Mouse (Mus musculus): Measurements from ENCODE around the gene Eral1. TPM values are rescaled to one million over a fixed set of nuclear protein-coding genes. Genes with fewer than 3 reads are reported as not detected.
"Not testable (repeated sequence)": the region's sequence is repeated elsewhere in the genome, so short reads cannot be mapped to it uniquely, and the experiment has no call there.

The Eral1 gene
- total RNA-seq, 2 experiments from 2014 or later = 21.7 to 22.7 TPM

DNA sequence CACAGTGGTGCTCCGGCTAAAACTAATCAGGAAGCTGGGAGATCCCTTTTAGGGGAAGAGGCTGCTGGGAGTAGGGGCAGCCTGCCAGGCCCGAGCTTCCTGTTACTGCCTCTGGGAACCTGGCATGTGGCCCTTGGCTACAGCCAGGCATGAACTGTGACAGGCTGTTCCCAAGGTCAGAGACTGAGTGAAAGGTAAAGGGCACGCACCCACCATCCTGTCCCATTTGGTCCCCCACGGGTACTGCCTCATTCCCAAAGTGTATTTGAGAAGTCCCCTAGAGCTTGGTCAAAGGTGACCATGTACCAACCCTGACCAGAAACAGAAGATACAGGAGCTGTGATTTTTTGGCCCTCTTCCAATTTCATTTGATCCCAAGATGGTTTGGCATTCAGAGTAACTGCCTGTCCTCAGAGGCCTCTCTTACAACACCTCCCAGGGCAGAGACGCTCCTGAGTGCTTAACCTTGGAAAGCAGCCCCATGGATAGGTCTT is 35.4 kb downstream of the Eral1 start:
- intact Hi-C loops (cut with DNase I) = no loop called here
- DNase-seq = peak; percentile 82 to 86

DNA sequence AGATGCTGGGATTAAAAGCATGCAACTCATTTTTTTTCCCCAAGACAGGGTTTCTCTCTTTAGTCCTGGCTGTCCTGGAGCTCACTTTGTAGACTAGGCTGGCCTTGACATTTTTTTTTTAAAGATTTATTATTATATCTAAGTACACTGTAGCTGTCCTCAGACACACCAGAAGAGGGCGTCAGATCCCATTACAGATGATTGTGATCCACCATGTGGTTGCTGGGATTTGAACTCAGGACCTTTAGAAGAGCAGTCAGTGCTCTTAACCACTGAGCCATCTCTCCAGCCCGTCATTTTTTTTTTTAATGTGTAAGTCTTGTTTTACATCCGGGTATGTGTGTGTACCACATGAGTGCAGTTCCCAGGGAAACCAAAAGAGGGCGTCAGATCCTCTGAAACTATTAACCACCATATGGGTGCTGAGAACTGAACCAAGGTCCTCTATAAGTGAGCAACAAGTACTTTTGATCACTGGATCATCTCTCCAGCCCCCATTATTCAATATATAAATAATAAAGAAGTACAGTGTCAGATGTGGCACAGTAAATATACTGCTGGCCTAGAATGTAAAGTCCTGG is 37.8 kb downstream of the Eral1 start:
- DNase-seq; intact Hi-C loops (cut with DNase I): not testable (repeated sequence)

GRCm38 (mm10) chr11:78040878-78041277 is 39.3 kb downstream of the Eral1 start:
- intact Hi-C loops (cut with DNase I) = no loop called here
- no peak for DNase-seq

DNA sequence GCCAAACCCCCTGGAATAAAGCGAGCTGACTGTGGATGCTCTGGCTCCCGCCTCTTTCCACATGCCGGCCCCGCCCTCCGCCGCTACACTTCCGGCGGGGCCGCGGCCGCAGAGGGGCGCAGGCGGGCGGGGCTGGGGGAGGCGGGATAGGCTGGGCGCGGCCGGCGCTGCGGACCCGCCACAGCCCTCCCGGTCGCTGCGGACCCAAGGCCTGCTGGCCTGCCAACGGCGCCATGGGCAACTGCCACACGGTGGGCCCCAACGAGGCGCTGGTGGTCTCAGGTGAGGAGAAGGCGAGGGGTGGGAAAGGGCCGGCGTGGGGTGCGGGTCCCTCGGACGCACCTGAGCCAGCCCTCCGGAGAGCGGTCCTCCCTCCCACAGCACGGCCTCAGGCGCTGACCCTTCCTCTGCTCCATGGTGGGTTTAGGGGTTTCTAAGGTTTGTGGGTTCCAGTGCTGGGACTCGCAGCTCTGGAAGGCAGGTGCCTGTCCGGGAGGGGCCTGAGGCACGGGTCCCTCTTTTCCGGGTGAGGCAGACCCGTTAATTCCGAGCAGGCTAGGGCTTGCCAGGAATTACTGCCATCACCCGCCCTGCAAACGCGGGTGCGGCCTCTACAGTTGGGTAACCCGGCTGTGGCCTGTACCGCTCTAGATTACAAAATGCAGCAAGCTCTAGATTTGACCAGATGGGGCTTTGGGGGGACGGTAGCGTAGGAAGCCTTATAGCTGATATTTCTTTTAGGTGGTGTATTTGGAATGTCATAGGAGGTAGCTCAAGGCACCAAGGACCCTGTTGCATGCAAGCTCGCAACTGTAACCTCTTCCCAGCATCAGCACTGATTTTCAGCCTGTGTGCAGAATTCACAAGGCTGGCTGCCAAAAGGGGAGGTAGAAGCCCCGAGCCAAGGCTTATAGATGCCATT is 42.1 kb downstream of the Eral1 start, which contains the start of gene Flot2:
TSS of gene Flot2 (plus strand) at position 101 of the 922 bp plus-strand sequence.
- intact Hi-C loops (cut with DNase I) = loop anchor here (5.0 kb wide), 1 partner anchor 51 kb away; no protein-coding TSS in a partner anchor
- DNase-seq = peak; percentile 38 to 50

DNA sequence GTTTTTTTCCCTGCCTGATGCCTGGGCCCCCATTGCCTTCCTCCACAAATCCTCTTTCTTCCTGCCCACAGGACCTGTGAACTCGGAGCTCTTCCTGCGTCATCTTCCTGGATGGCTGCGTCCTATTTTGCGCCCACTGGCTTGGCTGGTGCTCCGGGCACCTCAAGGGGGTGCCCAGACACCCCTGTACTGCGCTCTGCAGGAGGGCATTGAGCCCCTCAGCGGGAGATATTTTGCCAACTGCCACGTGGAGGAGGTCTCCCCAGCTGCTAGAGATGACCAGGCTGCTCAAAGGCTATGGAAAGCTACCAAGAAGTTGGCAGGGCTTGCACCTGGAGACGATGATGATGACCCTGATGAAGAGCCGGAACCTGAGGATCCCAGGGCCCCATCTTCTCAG is 43.4 kb downstream of the Eral1 start:
- intact Hi-C loops (cut with DNase I) = loop anchor here (5.0 kb wide), 1 partner anchor 49 kb away; no protein-coding TSS in a partner anchor
- no peak for DNase-seq

DNA sequence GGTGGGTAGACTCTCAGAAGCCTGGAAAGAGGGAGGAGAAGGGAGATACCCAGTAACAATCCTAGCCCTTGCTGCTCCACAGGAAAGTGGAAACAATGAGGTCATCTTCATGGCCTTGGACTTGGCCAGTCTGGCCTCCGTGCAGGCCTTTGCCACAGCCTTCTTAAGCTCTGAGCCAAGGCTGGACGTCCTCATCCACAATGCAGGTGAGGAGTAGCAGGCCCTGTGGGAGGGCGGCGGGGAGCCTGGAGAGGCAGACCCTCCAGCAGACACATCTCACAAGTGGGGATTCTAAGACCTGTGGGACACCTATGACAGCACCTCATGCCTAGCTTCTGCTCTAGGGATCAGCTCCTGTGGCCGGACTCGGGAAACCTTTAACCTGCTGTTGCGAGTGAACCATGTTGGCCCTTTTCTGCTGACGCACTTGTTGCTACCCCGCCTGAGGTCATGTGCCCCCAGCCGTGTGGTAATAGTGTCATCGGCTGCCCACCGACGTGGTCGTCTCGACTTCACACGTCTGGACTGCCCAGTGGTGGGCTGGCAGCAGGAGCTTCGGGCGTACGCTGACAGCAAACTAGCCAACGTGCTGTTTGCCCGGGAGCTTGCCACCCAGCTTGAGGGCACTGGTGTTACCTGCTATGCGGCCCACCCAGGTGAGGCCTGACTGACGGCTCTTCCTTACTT is 46.1 kb downstream of the Eral1 start:
- intact Hi-C loops (cut with DNase I) = no loop called here
- DNase-seq = no peak

DNA sequence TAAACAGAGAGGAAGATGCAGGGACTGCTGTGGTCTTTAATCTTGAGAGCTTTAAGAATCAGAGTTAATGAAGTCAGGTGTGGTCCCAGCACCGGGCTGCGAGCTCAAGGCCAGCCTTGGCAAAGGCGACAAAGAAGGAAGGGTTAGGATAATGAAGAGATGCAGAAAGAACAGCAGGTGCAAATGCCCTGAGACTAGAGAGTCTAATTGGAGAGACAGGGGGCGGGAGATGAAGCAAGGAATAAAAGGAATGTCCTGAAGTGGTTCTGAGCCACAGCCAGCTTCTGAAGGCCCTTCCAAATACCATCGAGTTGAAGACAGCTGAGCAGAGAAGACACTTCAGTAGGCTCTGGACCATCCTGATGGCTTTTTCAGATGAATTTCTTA is 47.4 kb downstream of the Eral1 start:
- no peak for DNase-seq
- intact Hi-C loops (cut with DNase I) = no loop called here

- intact Hi-C loops (cut with DNase I) = no loop called here
- peak; percentile 85 for DNase-seq
These were observed 48.0 kb downstream of the Eral1 start, which contains the start of gene Dhrs13 for GRCm38 (mm10) chr11:78031947-78032808. TSS of gene Dhrs13 (plus strand) at chr11:78032280.

GRCm38 (mm10) chr11:78031389-78031788 is 48.8 kb downstream of the Eral1 start:
- intact Hi-C loops (cut with DNase I) = no loop called here
- DNase-seq = no peak

- intact Hi-C loops (cut with DNase I) = no loop called here
- no peak for DNase-seq
These were observed 49.6 kb downstream of the Eral1 start for GRCm38 (mm10) chr11:78030600-78030999.

GRCm38 (mm10) chr11:78029240-78029639 is 50.9 kb downstream of the Eral1 start:
- intact Hi-C loops (cut with DNase I) = no loop called here
- no peak for DNase-seq

DNA sequence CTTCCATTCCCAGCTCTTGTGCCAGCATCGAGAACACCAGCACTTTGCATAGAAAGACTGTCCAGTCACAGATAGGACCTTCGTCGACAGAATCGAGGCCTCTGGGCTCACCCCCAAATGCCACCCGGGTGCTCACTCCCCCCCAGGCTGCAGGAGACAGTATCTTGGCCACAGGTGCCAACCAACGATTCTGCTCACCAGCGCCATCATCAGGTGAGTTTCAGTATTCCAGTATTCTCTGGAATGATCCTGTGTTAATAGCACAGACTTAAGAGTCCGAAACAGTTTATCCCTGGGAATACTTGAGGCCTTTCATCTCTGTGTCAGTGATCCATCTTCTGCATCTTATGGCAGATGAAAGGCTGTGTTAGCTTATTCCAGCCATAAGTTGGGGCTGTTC is 56.6 kb downstream of the Eral1 start:
- intact Hi-C loops (cut with DNase I) = no loop called here
- no peak for DNase-seq

Small RNA genes within 50 kb of the gene (microRNA-seq; reads per million reads assigned to microRNA genes)
- gene Mir144 (139 to 957 reads per million in 2 experiments), gene Mir451a (0 reads per million in 2 experiments), gene Mir451b (0 reads per million in 2 experiments)

Other genes starting within 250 kb of the Eral1 start
- gene Pipox, start 186.3 kb downstream of the Eral1 start, total RNA-seq (2021) = not detected
- under 1 TPM in 1 of 2 experiments, not detected in 1; 0.10 TPM for gene Sez6, start 149.6 kb downstream of the Eral1 start, total RNA-seq (2021)
- gene Phf12, start 97.6 kb downstream of the Eral1 start, total RNA-seq (2021) = 10 to 100 TPM; 10.7 to 14.1 TPM
- gene Dhrs13, start 48.1 kb downstream of the Eral1 start, total RNA-seq (2021) = 1 to 10 TPM in 1 of 2 experiments, under 1 TPM in 1; 0.94 to 1.9 TPM
- 10 to 100 TPM; 51.7 to 55.6 TPM for gene Flot2, start 42.5 kb downstream of the Eral1 start, total RNA-seq (2021)
- gene Fam222b, start 14.3 kb upstream of the Eral1 start, total RNA-seq (2021) = 1 to 10 TPM; 6.0 to 6.1 TPM
- 1 to 10 TPM; 2.2 to 3.2 TPM for gene Traf4, start 85.2 kb upstream of the Eral1 start, total RNA-seq (2021)
- under 1 TPM; 0.59 to 0.64 TPM for gene Nek8, start 96.3 kb upstream of the Eral1 start, total RNA-seq (2021)
- gene Tlcd1, start 96.3 kb upstream of the Eral1 start, total RNA-seq (2021) = 1 to 10 TPM in 1 of 2 experiments, under 1 TPM in 1; 0.99 to 1.4 TPM
- 100 to 1,000 TPM; 644 to 813 TPM for gene Rpl23a, start 103.2 kb upstream of the Eral1 start, total RNA-seq (2021)
- 1 to 10 TPM; 4.2 to 4.5 TPM for gene Rab34, start 108.0 kb upstream of the Eral1 start, total RNA-seq (2021)
- gene Proca1, start 113.0 kb upstream of the Eral1 start, total RNA-seq (2021) = under 1 TPM in 1 of 2 experiments, not detected in 1; 0.74 TPM
- 10 to 100 TPM; 40.7 to 41.1 TPM for gene Sdf2, start 165.4 kb upstream of the Eral1 start, total RNA-seq (2021)
- gene Supt6, start 165.6 kb upstream of the Eral1 start, total RNA-seq (2021) = 10 to 100 TPM; 21.9 to 23.1 TPM
- gene 2610507B11Rik, start 181.4 kb upstream of the Eral1 start, total RNA-seq (2021) = 100 to 1,000 TPM; 212 to 228 TPM
- under 1 TPM; 0.42 to 0.84 TPM for gene BC030499, start 210.5 kb upstream of the Eral1 start, total RNA-seq (2021)
- 1 to 10 TPM; 2.4 to 4.1 TPM for gene Spag5, start 221.1 kb upstream of the Eral1 start, total RNA-seq (2021)
- gene Aldoc, start 242.6 kb upstream of the Eral1 start, total RNA-seq (2021) = 1 to 10 TPM; 1.3 to 1.9 TPM
- gene Pigs, start 248.0 kb upstream of the Eral1 start, total RNA-seq (2021) = 10 to 100 TPM; 20.1 to 21.3 TPM